Mouse (Mus musculus) c-Kit-positive CD71-negative TER-119-negative erythroid progenitor cells, embryonic 14.5 days (primary cell): ENCODE measurements at regions not wholly inside any gene's neighbourhood (a gene's known extent, or its start where the extent isn't known, plus 50 kb on each side); places are given as distances from the start of the nearest gene placed in this dataset.
"Not testable (repeated sequence)": the region's sequence is repeated elsewhere in the genome, so short reads cannot be mapped to it uniquely, and the experiment has no call there.

Experiments used
- DNase-seq: peaks from one replicate; pipeline ENCODE4 v3.0.0-alpha.2; 2013; ENCODE audit warnings: low read depth

- DNase-seq = no peak
These were observed 257.1 kb upstream of the Pik3r1 start for GRCm38 (mm10) chr13:102025138-102025537.

GRCm38 (mm10) chr13:102025547-102025946, 257.5 kb upstream of the Pik3r1 start:
- not testable (repeated sequence) for DNase-seq

DNA sequence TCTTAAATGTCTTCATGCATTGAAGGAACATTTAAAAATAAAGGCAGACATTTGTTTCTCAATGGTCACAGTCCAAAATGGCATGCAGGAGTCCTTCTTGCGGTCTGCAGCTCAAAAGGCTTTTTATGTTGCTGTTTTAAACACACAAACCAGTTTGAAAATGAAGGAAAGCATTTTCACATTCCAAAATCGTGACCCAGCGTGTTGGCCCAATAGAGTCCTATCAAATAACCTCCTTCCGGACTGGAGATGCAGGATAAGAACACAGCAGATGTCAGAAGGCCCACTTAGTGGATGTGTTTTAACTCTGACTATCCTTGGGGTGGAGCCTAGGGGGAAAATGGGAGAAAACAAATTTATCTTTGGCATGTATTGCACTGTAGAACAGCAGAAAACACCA, 263.4 kb upstream of the Pik3r1 start:
- no peak for DNase-seq

GRCm38 (mm10) chr13:102034484-102034883, 266.5 kb upstream of the Pik3r1 start:
- DNase-seq = no peak

DNA sequence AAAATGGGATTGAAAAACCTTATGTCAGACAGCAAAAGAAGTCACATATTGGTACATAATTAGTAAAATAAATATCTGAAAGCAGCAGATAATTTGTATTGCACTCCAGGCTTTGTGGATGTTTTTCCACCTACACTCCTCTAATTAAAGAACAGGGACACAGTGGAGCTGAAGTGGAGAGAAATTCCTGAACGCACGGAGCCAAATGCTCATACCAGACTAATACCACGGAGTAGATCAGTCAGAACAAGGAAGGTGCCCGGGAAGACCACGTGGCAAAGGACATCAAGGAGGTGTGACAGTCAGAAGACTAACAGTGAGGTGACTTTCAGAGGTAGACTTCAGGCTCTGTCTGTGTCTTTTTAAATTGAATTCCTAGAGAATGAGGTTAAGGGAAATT, 268.0 kb upstream of the Pik3r1 start:
- no peak for DNase-seq

- no peak for DNase-seq
These were observed 269.0 kb upstream of the Pik3r1 start for GRCm38 (mm10) chr13:102036819-102037624.

- no peak for DNase-seq
These were observed 292.2 kb upstream of the Pik3r1 start for GRCm38 (mm10) chr13:102060213-102060612.

DNA sequence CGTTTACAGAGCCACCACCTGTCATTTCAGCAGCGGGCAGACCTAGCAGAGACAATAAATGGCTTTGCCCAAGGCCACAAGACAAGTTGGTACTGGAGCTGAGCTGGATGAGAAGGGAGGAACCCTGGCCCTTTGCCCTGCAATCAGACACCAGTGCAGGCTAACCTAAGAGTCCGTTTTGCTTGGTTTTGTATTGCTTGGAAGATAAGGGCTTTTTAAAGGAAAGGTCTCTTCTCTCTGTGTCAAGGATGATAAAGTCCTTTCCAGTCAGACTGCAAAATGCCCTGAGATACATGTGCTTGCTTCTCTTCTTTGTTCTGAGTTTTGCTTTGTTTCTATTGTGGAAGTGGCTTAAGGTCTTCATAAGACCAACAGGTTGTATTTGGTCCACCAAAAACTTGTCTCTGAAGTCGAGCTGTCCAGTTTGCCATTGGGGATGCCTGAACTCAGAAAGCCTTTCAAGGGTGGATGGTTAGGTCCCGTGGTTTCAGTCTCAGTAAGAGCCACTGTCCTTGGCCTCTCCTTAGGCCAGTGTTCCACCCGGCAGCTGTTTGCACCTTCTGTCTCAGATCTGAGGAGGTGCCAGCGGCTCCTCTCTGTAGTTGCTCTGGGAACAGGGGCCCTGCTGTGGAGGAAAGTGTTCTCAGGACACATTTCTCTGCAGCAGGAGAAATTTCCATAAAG, 296.7 kb upstream of the Pik3r1 start:
- DNase-seq = no peak

DNA sequence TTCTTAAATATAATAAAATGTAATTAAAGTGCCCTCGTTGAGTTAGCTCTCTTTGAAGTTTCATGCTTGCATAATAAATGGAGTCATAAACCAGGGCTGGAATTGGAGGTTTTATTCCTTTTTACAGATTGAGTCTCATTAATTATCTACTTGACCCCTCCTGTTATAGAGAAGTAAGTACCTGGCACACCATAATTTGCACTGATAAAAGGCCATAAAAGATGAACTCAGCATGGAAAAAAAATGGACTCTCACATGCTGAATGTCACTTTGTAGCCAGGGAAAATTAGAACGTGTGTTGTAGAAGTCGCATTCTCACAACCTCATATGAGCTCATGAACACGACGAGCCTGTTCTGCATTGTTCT, 297.2 kb upstream of the Pik3r1 start:
- no peak for DNase-seq

- no peak for DNase-seq
These were observed 297.8 kb upstream of the Pik3r1 start for GRCm38 (mm10) chr13:102065796-102066195.

- no peak for DNase-seq
These were observed 302.7 kb upstream of the Pik3r1 start for GRCm38 (mm10) chr13:102070740-102071139.

DNA sequence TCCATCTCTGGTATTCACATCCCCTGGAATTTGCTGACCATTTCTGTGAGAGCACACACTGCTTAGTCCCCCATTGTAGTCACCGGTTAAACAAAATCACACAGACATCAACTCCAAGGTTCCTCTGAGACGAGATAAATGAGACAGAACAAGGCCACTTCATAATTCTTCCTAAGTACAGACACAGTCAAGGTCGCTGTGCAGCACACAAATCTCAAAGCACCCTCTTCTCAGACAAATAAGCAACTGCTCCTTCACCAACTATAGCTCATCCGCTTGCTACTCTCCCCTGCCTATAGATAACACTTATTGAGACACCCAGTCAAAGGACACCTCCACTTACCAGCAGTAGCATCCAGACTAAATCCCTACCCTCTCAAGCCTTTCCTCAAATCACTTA, 304.3 kb upstream of the Pik3r1 start:
- no peak for DNase-seq

- no peak for DNase-seq
These were observed 319.7 kb upstream of the Pik3r1 start for GRCm38 (mm10) chr13:102087766-102088165.

GRCm38 (mm10) chr13:102089551-102089950, 321.5 kb upstream of the Pik3r1 start:
- no peak for DNase-seq

GRCm38 (mm10) chr13:102094193-102094592, 326.2 kb upstream of the Pik3r1 start:
- peak; percentile 8 for DNase-seq

DNA sequence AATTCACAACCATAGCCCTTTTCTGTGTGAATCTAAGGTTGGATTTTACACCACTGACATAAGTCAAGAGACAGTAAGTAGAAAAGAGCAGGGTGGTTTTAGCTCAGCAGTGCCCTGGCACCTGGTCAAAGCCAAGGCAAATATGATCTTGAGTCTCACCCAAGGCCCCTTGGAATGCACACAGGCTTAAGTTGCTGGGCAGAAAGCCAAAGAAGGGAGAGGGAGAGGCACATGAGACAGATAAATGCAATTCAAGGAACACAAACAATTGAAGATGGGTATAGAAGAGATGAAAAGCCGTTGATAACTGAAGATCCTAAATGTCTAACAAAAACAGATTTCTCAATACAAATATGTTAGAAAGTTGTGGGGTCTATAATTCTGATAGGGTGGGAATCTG, 335.1 kb upstream of the Pik3r1 start:
- no peak for DNase-seq

- no peak for DNase-seq
These were observed 338.2 kb upstream of the Pik3r1 start for GRCm38 (mm10) chr13:102106188-102106587.

- DNase-seq = no peak
These were observed 340.2 kb upstream of the Pik3r1 start for GRCm38 (mm10) chr13:102108204-102108603.

- DNase-seq = no peak
These were observed 340.9 kb upstream of the Pik3r1 start for GRCm38 (mm10) chr13:102108916-102109315.

- DNase-seq = no peak
These were observed 345.9 kb upstream of the Pik3r1 start for GRCm38 (mm10) chr13:102113941-102114340.

- DNase-seq = no peak
These were observed 354.3 kb upstream of the Pik3r1 start for GRCm38 (mm10) chr13:102122341-102122740.

GRCm38 (mm10) chr13:102127933-102128430, 360.0 kb upstream of the Pik3r1 start:
- DNase-seq = no peak

DNA sequence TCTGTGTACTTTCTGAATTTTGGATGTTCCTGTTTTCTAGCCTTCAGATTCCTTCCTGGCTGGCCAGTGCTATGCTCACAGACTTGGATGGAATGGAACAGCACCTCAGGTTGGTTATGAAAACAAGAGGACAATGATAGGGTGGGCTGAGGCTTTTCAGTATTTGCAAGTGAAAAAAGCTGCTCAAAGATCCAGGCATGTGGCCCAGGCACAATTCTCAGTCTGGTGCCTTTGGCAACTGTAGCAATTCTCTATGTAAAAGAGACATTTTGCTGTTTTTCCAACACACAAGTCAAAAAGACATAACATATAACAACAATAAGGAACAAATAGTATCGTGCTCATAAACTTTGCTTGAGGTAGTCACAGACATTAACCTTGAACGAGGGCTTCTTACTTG, 363.4 kb upstream of the Pik3r1 start:
- no peak for DNase-seq
